Mouse (Mus musculus) heart, postnatal 14 days (tissue): ENCODE data around the gene Srsf4. TPM values are rescaled to one million over a fixed set of nuclear protein-coding genes. Genes with fewer than 3 reads are reported as not detected.
A peak's percentile ranks its signal among the peaks of the same experiment; 100 is the strongest.

ENCODE experiments used
- DNase-seq, 2 experiments: peaks; one replicate each; pipeline ENCODE4 v3.0.0; 2021 to 2022
- intact Hi-C: fragments of 180-260 bp; cut with DNase I; formaldehyde crosslinking; loops from one replicate; pipeline ENCODE4 v1.15.1; 2025
- long read RNA-seq, 2 experiments: library from polyadenylated mRNA; stranded (forward); transcript quantifications; one replicate each; pipeline ENCODE4 v2.0.0; 2021
- total RNA-seq, 2 experiments: library from RNA; stranded (reverse); gene quantifications; 2 replicates each; pipeline ENCODE4 v1.2.3; 2021

The Srsf4 gene
- total RNA-seq, result 10 to 100 TPM; 39.4 to 42.4 TPM
- long read RNA-seq, experiment 1, transcript Srsf4-202 (6 exons, 2,257 nt), result major isoform, 69 of 80 reads
- long read RNA-seq, experiment 1, partial matches to known transcripts, result 3 of 80 reads
- long read RNA-seq, experiment 1, other reads (novel, unspliced or antisense), result 8 of 80 reads
- long read RNA-seq, experiment 2, transcript Srsf4-202 (6 exons, 2,257 nt), result major isoform, 76 of 92 reads
- long read RNA-seq, experiment 2, partial matches to known transcripts, result 3 of 92 reads
- long read RNA-seq, experiment 2, other reads (novel, unspliced or antisense), result 13 of 92 reads

- DNase-seq, result peak; percentile 96
Measured at GRCm38 (mm10) chr4:131873293-131874168, at the start of gene Srsf4. Gene Srsf4 (plus strand): TSS chr4:131873617.

GRCm38 (mm10) chr4:131824939-131825338 is 48.5 kb upstream of the Srsf4 start:
- intact Hi-C loops, result no loop called here
- no peak for DNase-seq

More at GRCm38 (mm10) chr4:131873293-131874168, at the start of gene Srsf4:
- intact Hi-C loops, result no loop called here

- intact Hi-C loops, result no loop called here
- DNase-seq, result peak; percentile 50 to 55
Measured at GRCm38 (mm10) chr4:131825830-131826229, 47.6 kb upstream of the Srsf4 start.

- DNase-seq, result no peak
- intact Hi-C loops, result no loop called here
Measured at GRCm38 (mm10) chr4:131826905-131827304, 46.5 kb upstream of the Srsf4 start.

GRCm38 (mm10) chr4:131829123-131829522 is 44.3 kb upstream of the Srsf4 start:
- intact Hi-C loops, result no loop called here

GRCm38 (mm10) chr4:131831546-131832045 is 41.8 kb upstream of the Srsf4 start:
- DNase-seq, result no peak
- intact Hi-C loops, result loop anchor here (10.0 kb wide), 3 partner anchors 347 to 467 kb away; no protein-coding TSS in a partner anchor

More at GRCm38 (mm10) chr4:131829123-131829522, 44.3 kb upstream of the Srsf4 start:
- DNase-seq, result no peak

GRCm38 (mm10) chr4:131832759-131833407 is 40.5 kb upstream of the Srsf4 start:
- DNase-seq, result no peak
- intact Hi-C loops, result loop anchor here (10.0 kb wide), 3 partner anchors 348 to 468 kb away; no protein-coding TSS in a partner anchor

- DNase-seq, result peak; percentile 24 to 32
Measured at GRCm38 (mm10) chr4:131833971-131834609, 39.3 kb upstream of the Srsf4 start.

GRCm38 (mm10) chr4:131836351-131836881 is 37.0 kb upstream of the Srsf4 start:
- peak; percentile 52 to 58 for DNase-seq
- intact Hi-C loops, result loop anchor here (5.0 to 10.0 kb wide), 4 partner anchors 352 to 472 kb away; no protein-coding TSS in a partner anchor

More at GRCm38 (mm10) chr4:131833971-131834609, 39.3 kb upstream of the Srsf4 start:
- intact Hi-C loops, result loop anchor here (2.0 to 10.0 kb wide), 4 partner anchors 47 to 469 kb away; no protein-coding TSS in a partner anchor

GRCm38 (mm10) chr4:131836891-131837491 is 36.4 kb upstream of the Srsf4 start:
- intact Hi-C loops, result loop anchor here (5.0 to 10.0 kb wide), 4 partner anchors 352 to 472 kb away; no protein-coding TSS in a partner anchor
- DNase-seq, result peak; percentile 51 to 63

GRCm38 (mm10) chr4:131837872-131838524 is 35.4 kb upstream of the Srsf4 start, which contains the start of gene Ptpru:
Gene Ptpru (minus strand): TSS chr4:131838288.
- DNase-seq, result peak; percentile 96 to 98
- intact Hi-C loops, result loop anchor here (1.0 to 10.0 kb wide), 8 partner anchors 54 to 878 kb away; no protein-coding TSS in a partner anchor

- intact Hi-C loops, result loop anchor here (10.0 kb wide), 1 partner anchor 1059 kb away; no protein-coding TSS in a partner anchor
- DNase-seq, result peak; percentile 89 to 97
Measured at GRCm38 (mm10) chr4:131843290-131843743, 30.1 kb upstream of the Srsf4 start, which contains the start of gene Mecr. Gene Mecr (plus strand): TSS chr4:131843470.

GRCm38 (mm10) chr4:131845991-131846778 is 27.2 kb upstream of the Srsf4 start:
- DNase-seq, result no peak
- intact Hi-C loops, result loop anchor here (10.0 kb wide), 1 partner anchor 1061 kb away; no protein-coding TSS in a partner anchor

- intact Hi-C loops, result loop anchor here (10.0 kb wide), 1 partner anchor 1063 kb away; no protein-coding TSS in a partner anchor
- no peak for DNase-seq
Measured at GRCm38 (mm10) chr4:131848082-131848481, 25.3 kb upstream of the Srsf4 start.

- DNase-seq, result peak; percentile 68 to 72
Measured at GRCm38 (mm10) chr4:131849986-131850638, 23.3 kb upstream of the Srsf4 start.

GRCm38 (mm10) chr4:131854950-131855349 is 18.5 kb upstream of the Srsf4 start:
- no peak for DNase-seq
- intact Hi-C loops, result no loop called here

More at GRCm38 (mm10) chr4:131849986-131850638, 23.3 kb upstream of the Srsf4 start:
- intact Hi-C loops, result loop anchor here (10.0 kb wide), 1 partner anchor 1065 kb away; no protein-coding TSS in a partner anchor
